Comparison of ENCODE assay signal across 7 mouse cellular contexts in genomic region chr11:3912100-3912874, GRCm38 (mm10). TPM values are rescaled to one million over a fixed set of nuclear protein-coding genes. Genes with fewer than 3 reads are reported as not detected.
DNase-seq lines count a peak whose midpoint lies in the region; ATAC-seq and TF ChIP-seq lines count a peak whose summit lies in the region.

No protein-coding gene starts in this region.

- WGBS in forebrain, embryonic 16.5 days: 7% methylated on average over 19 of the region's 19 CpGs
- 10% methylated on average over 19 of the region's 19 CpGs for WGBS in midbrain, embryonic 15.5 days

- H3K9me3 ChIP-seq in forebrain, embryonic 16.5 days (ENCODE audit: control insufficient read depth, low read length): no peaks in the 10 kb centered on the region
- no peaks in the 10 kb centered on the region for H3K9me3 ChIP-seq in midbrain, embryonic 15.5 days

- intact Hi-C loops in left cerebral cortex, adult 2 months (cut with DNase I): loop anchor here (5.0 kb wide), 1 partner anchor 200 kb away; no protein-coding TSS in a partner anchor
- intact Hi-C loops in left cerebral cortex, postnatal 4 days (cut with DNase I): loop anchor here (5.0 to 10.0 kb wide), 3 partner anchors 105 to 377 kb away; no protein-coding TSS in a partner anchor

- no peak for TF ChIP-seq POLR2A in bone marrow macrophage, adult 2 months (IDR thresholded peaks at IDR 0.05; ENCODE audit: borderline replicate concordance, low read depth, low read length)

- peak overlapping the region; percentile 92 for H3K27ac ChIP-seq in left cerebral cortex, adult 2 months
- H3K27ac ChIP-seq in bone marrow macrophage, adult 2 months (ENCODE audit: insufficient read depth, low read depth, low read length): peak overlapping the region; percentile 70
- H3K27ac ChIP-seq in forebrain, embryonic 16.5 days (ENCODE audit: low read length): no peak overlapping the region; the same call in 1 of the 2 replicates
- peak overlapping the region; percentile 83 for H3K27ac ChIP-seq in midbrain, embryonic 15.5 days

- ATAC-seq in forebrain, embryonic 16.5 days: 0 out of 2 replicates have a peak, but pooled peaks have one; percentile 9
- ATAC-seq in midbrain, embryonic 15.5 days (replicated peaks): peak; percentile 22

- H3K9ac ChIP-seq in forebrain, embryonic 16.5 days (replicated peaks; ENCODE audit: low read depth, low read length): peak overlapping the region; percentile 81
- peak overlapping the region; percentile 65 for H3K9ac ChIP-seq in midbrain, embryonic 15.5 days

- peak overlapping the region; percentile 97 for H3K4me2 ChIP-seq in forebrain, embryonic 16.5 days (ENCODE audit: low read length)
- H3K4me2 ChIP-seq in midbrain, embryonic 15.5 days: peak overlapping the region; percentile 97

- no peaks in the 10 kb centered on the region for H3K36me3 ChIP-seq in forebrain, embryonic 16.5 days (ENCODE audit: control insufficient read depth, insufficient read depth)
- H3K36me3 ChIP-seq in midbrain, embryonic 15.5 days (replicated peaks): no peaks in the 10 kb centered on the region

- peak in 1 of 2 experiments; percentile 33 for DNase-seq in left cerebral cortex, adult 2 months (ENCODE audit: extremely low spot score in 1 of 2, low spot score in 2 of 2)
- DNase-seq in left cerebral cortex, adult 9 months (ENCODE audit: low spot score in 2 of 2): no peak
- DNase-seq in left cerebral cortex, postnatal 4 days: peak; percentile 71
- no peak for DNase-seq in thymus, postnatal 4 days

- peak overlapping the region; percentile 77 for H3K4me3 ChIP-seq in left cerebral cortex, adult 2 months
- H3K4me3 ChIP-seq in bone marrow macrophage, adult 2 months (ENCODE audit: insufficient read depth, low read length): peak overlapping the region; percentile 76
- H3K4me3 ChIP-seq in forebrain, embryonic 16.5 days (replicated peaks; ENCODE audit: low read length): peak overlapping the region; percentile 74
- H3K4me3 ChIP-seq in midbrain, embryonic 15.5 days: peak overlapping the region; percentile 73

- no peak for TF ChIP-seq CTCF in left cerebral cortex, adult 2 months (IDR thresholded peaks at IDR 0.05)
- TF ChIP-seq CTCF in bone marrow macrophage, adult 2 months (IDR thresholded peaks at IDR 0.05; ENCODE audit: low read depth, low read length): no peak

- H3K27me3 ChIP-seq in forebrain, embryonic 16.5 days (replicated peaks; ENCODE audit: control insufficient read depth, insufficient read depth, low read length): no peaks in the 10 kb centered on the region
- H3K27me3 ChIP-seq in midbrain, embryonic 15.5 days (replicated peaks): 0 out of 2 replicates have a peak, but pooled peaks cover 4% of the 10 kb centered on the region

- H3K4me1 ChIP-seq in bone marrow macrophage, adult 2 months (ENCODE audit: control insufficient read depth, insufficient read depth, low read length): peaks cover 35% of the 10 kb centered on the region
- peaks cover 38% of the 10 kb centered on the region for H3K4me1 ChIP-seq in forebrain, embryonic 16.5 days (replicated peaks; ENCODE audit: control insufficient read depth, insufficient read depth, low read length)
- peaks cover 49% of the 10 kb centered on the region for H3K4me1 ChIP-seq in midbrain, embryonic 15.5 days

RNA-seq across cellular contexts. Expression of gene Slc35e4, which starts 2.2 kb away (rescaled TPM):
- total RNA-seq in left cerebral cortex, adult 2 months (2021): 10 to 100 TPM; 19.1 to 20.9 TPM
- polyA plus RNA-seq in bone marrow macrophage, adult 2 months (2012; ENCODE audit: insufficient read depth, insufficient read length, missing spikeins): 9.6 and 9.7 TPM in 2 replicates
- polyA plus RNA-seq in forebrain, embryonic 16.5 days (2015; fragmentation: Nextera tagmentation; extraction: Ambion mirVana): 11.7 and 14.6 TPM in 2 replicates
- 10 to 100 TPM; 19.8 to 20.9 TPM for total RNA-seq in left cerebral cortex, postnatal 4 days (2021)
- polyA plus RNA-seq in midbrain, embryonic 15.5 days (2015; fragmentation: Nextera tagmentation; extraction: Ambion mirVana): 17.9 and 19.4 TPM in 2 replicates

RNA-seq across cellular contexts. Expression of gene Dusp18, which starts 17.2 kb away (rescaled TPM):
- 10 to 100 TPM; 23.1 to 24.9 TPM for total RNA-seq in left cerebral cortex, adult 2 months (2021)
- polyA plus RNA-seq in bone marrow macrophage, adult 2 months (2012; ENCODE audit: insufficient read depth, insufficient read length, missing spikeins): 1.9 and 2.2 TPM in 2 replicates
- polyA plus RNA-seq in forebrain, embryonic 16.5 days (2015; fragmentation: Nextera tagmentation; extraction: Ambion mirVana): 42.4 and 46.0 TPM in 2 replicates
- 10 to 100 TPM; 28.8 to 29.1 TPM for total RNA-seq in left cerebral cortex, postnatal 4 days (2021)
- 41.4 and 42.9 TPM in 2 replicates for polyA plus RNA-seq in midbrain, embryonic 15.5 days (2015; fragmentation: Nextera tagmentation; extraction: Ambion mirVana)

RNA-seq across cellular contexts. Expression of gene 4921536K21Rik, which starts 17.4 kb away (rescaled TPM):
- under 1 TPM; 0.54 to 0.61 TPM for total RNA-seq in left cerebral cortex, adult 2 months (2021)
- polyA plus RNA-seq in bone marrow macrophage, adult 2 months (2012; ENCODE audit: insufficient read depth, insufficient read length, missing spikeins): 0.21 and 0.31 TPM in 2 replicates
- polyA plus RNA-seq in forebrain, embryonic 16.5 days (2015; fragmentation: Nextera tagmentation; extraction: Ambion mirVana): 0.54 and 0.63 TPM in 2 replicates
- 1 to 10 TPM in 1 of 2 experiments, under 1 TPM in 1; 0.93 to 1.3 TPM for total RNA-seq in left cerebral cortex, postnatal 4 days (2021)
- 0.43 and 0.90 TPM in 2 replicates for polyA plus RNA-seq in midbrain, embryonic 15.5 days (2015; fragmentation: Nextera tagmentation; extraction: Ambion mirVana)

RNA-seq across cellular contexts. Expression of gene Tcn2, which starts 19.7 kb away (rescaled TPM):
- total RNA-seq in left cerebral cortex, adult 2 months (2021): 10 to 100 TPM; 17.1 to 20.7 TPM
- polyA plus RNA-seq in bone marrow macrophage, adult 2 months (2012; ENCODE audit: insufficient read depth, insufficient read length, missing spikeins): 107 and 117 TPM in 2 replicates
- polyA plus RNA-seq in forebrain, embryonic 16.5 days (2015; fragmentation: Nextera tagmentation; extraction: Ambion mirVana): 14.8 and 17.3 TPM in 2 replicates
- total RNA-seq in left cerebral cortex, postnatal 4 days (2021): 10 to 100 TPM; 10.1 to 10.9 TPM
- polyA plus RNA-seq in midbrain, embryonic 15.5 days (2015; fragmentation: Nextera tagmentation; extraction: Ambion mirVana): 22.6 and 24.9 TPM in 2 replicates

RNA-seq across cellular contexts. Expression of gene Osbp2, which starts 48.6 kb away (rescaled TPM):
- 100 to 1,000 TPM; 141 to 149 TPM for total RNA-seq in left cerebral cortex, adult 2 months (2021)
- polyA plus RNA-seq in bone marrow macrophage, adult 2 months (2012; ENCODE audit: insufficient read depth, insufficient read length, missing spikeins): 0.59 and 0.87 TPM in 2 replicates
- 11.8 and 19.5 TPM in 2 replicates for polyA plus RNA-seq in forebrain, embryonic 16.5 days (2015; fragmentation: Nextera tagmentation; extraction: Ambion mirVana)
- 10 to 100 TPM; 61.6 to 62.1 TPM for total RNA-seq in left cerebral cortex, postnatal 4 days (2021)
- polyA plus RNA-seq in midbrain, embryonic 15.5 days (2015; fragmentation: Nextera tagmentation; extraction: Ambion mirVana): 33.5 and 36.2 TPM in 2 replicates

Comparison
In these comparisons a context has a peak if more than half of its experiments do, and no peak if none do; other contexts are left out.
1. RNA of gene Dusp18, which starts 17.2 kb away (polyA plus RNA-seq): 42.4 to 46.0 TPM in forebrain, embryonic 16.5 days and 41.4 to 42.9 TPM in midbrain, embryonic 15.5 days; 1.9 to 2.2 TPM in bone marrow macrophage, adult 2 months; every median in the first group is over 10 times any median in the second.
2. Peak in every context shown above with its lines, with median percentiles within 50 percentile points of each other: H3K4me3 ChIP-seq.